Mouse (Mus musculus): ENCODE data around the gene Prpf40b.

- no peak for TF ChIP-seq CTCF (IDR thresholded peaks at IDR 0.05; ENCODE audit: borderline replicate concordance, control insufficient read depth, extremely low read depth, insufficient read depth, low read length, poor library complexity)
- no peak for TF ChIP-seq POLR2A (IDR thresholded peaks at IDR 0.05; ENCODE audit: control insufficient read depth, extremely low read depth, insufficient read depth, low read length, poor library complexity)
Measured at GRCm38 (mm10) chr15:99319411-99319871, 24.6 kb downstream of the Prpf40b start.

Data from thymus, adult 2 months (tissue).